9 mouse cellular contexts compared by ENCODE assay signal in the genomic region with DNA sequence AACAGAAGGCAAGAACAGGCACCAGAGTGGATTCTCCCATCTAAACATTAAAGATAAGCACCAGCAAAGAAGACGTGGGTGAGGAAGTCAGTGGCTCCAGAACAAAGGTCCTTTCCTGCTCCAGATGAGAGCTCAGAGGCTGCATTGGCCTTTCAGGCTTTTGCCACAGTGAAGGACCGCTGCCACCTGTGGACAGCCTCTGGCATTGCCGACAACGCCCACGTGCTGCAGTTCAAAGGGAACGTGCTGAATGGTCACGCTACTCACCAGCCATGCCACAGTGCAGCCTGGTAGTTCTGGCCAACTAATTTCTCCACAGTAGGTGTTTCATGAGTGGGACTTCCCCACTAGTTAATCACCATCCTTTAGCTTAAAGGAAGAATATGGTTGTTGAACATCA.
DNase-seq lines count a peak whose midpoint lies in the region; ATAC-seq lines count a peak whose summit lies in the region.
"Had no signal": no experiment of that assay in that cellular context is flagged by ENCODE, and none has a peak within 500 bp of the region (broad histone marks: within the 10 kb centered on the region; RNA-seq: fewer than 3 reads in every experiment).

No protein-coding gene starts in this region.

- no peaks in the 10 kb centered on the region for H3K36me3 ChIP-seq in hindbrain, embryonic 10.5 days
- no peaks in the 10 kb centered on the region for H3K36me3 ChIP-seq in hindbrain, embryonic 13.5 days
- H3K36me3 ChIP-seq in embryonic facial prominence, embryonic 11.5 days (replicated peaks; ENCODE audit: control insufficient read depth, insufficient read depth, low read depth, low read length): no peaks in the 10 kb centered on the region
- no peaks in the 10 kb centered on the region for H3K36me3 ChIP-seq in kidney, embryonic 16.5 days (ENCODE audit: insufficient read depth, low read length)
- H3K36me3 ChIP-seq: hindbrain, embryonic 15.5 days had no signal

- ATAC-seq in hindbrain, embryonic 13.5 days (ENCODE audit: low FRiP score): no peak
- no peak for ATAC-seq in embryonic facial prominence, embryonic 11.5 days (replicated peaks; ENCODE audit: insufficient number of reproducible peaks, low FRiP score, low TSS enrichment, low read depth)
- peak; percentile 70; the same call in 1 of the 2 replicates for ATAC-seq in kidney, embryonic 16.5 days (ENCODE audit: low FRiP score, low TSS enrichment)
- peak; percentile 54; the same call in 1 of the 2 replicates for ATAC-seq in megakaryocyte progenitor cell, adult 5-6 weeks (replicated peaks; ENCODE audit: poor library complexity)

- H3K4me3 ChIP-seq in hindbrain, embryonic 10.5 days: no peak overlapping the region
- no peak overlapping the region for H3K4me3 ChIP-seq in hindbrain, embryonic 13.5 days
- H3K4me3 ChIP-seq in embryonic facial prominence, embryonic 11.5 days (ENCODE audit: low read depth, low read length): no peak overlapping the region
- no peak overlapping the region for H3K4me3 ChIP-seq in kidney, embryonic 16.5 days (ENCODE audit: low read length)
- H3K4me3 ChIP-seq: hindbrain, embryonic 15.5 days had no signal

- DNase-seq in hindbrain, embryonic 10.5 days (ENCODE audit: low spot score): peak; percentile 70
- DNase-seq in R1 (ENCODE audit: low read depth, low spot score): peak; percentile 19
- DNase-seq in embryonic facial prominence, embryonic 11.5 days (ENCODE audit: low spot score): peak; percentile 78
- DNase-seq in frontal cortex, postnatal 14 days (ENCODE audit: low spot score in 2 of 2): no peak
- DNase-seq in cerebellum, adult 18-20 months: no peak

- no peak overlapping the region for H3K27ac ChIP-seq in hindbrain, embryonic 10.5 days
- H3K27ac ChIP-seq in hindbrain, embryonic 13.5 days: no peak overlapping the region
- no peak overlapping the region for H3K27ac ChIP-seq in embryonic facial prominence, embryonic 11.5 days (replicated peaks; ENCODE audit: low read depth, low read length)
- no peak overlapping the region for H3K27ac ChIP-seq in kidney, embryonic 16.5 days (ENCODE audit: low read length)
- H3K27ac ChIP-seq: hindbrain, embryonic 15.5 days had no signal

- WGBS in hindbrain, embryonic 10.5 days: 8% methylated on average over 7 of the region's 7 CpGs
- WGBS in hindbrain, embryonic 13.5 days: 8% methylated on average over 7 of the region's 7 CpGs
- 9% methylated on average over 7 of the region's 7 CpGs for WGBS in embryonic facial prominence, embryonic 11.5 days
- WGBS in kidney, embryonic 16.5 days: 5% methylated on average over 7 of the region's 7 CpGs

- no peaks in the 10 kb centered on the region for H3K9me3 ChIP-seq in hindbrain, embryonic 10.5 days
- H3K9me3 ChIP-seq in hindbrain, embryonic 13.5 days: no peaks in the 10 kb centered on the region
- no peaks in the 10 kb centered on the region for H3K9me3 ChIP-seq in embryonic facial prominence, embryonic 11.5 days (replicated peaks; ENCODE audit: control insufficient read depth, low read length)
- H3K9me3 ChIP-seq in kidney, embryonic 16.5 days (ENCODE audit: low read length): no peaks in the 10 kb centered on the region
- H3K9me3 ChIP-seq: hindbrain, embryonic 15.5 days had no signal

- H3K4me2 ChIP-seq in hindbrain, embryonic 13.5 days: no peak overlapping the region
- H3K4me2 ChIP-seq in embryonic facial prominence, embryonic 11.5 days (ENCODE audit: low read depth, low read length): no peak overlapping the region
- no peak overlapping the region for H3K4me2 ChIP-seq in kidney, embryonic 16.5 days (replicated peaks; ENCODE audit: low read depth, low read length)
- H3K4me2 ChIP-seq: hindbrain, embryonic 15.5 days had no signal

- H3K27me3 ChIP-seq in hindbrain, embryonic 10.5 days (ENCODE audit: insufficient read depth, poor library complexity, severe bottlenecking): no peaks in the 10 kb centered on the region
- no peaks in the 10 kb centered on the region for H3K27me3 ChIP-seq in hindbrain, embryonic 13.5 days
- no peaks in the 10 kb centered on the region for H3K27me3 ChIP-seq in embryonic facial prominence, embryonic 11.5 days (ENCODE audit: control insufficient read depth, insufficient read depth, low read length)
- H3K27me3 ChIP-seq in kidney, embryonic 16.5 days (ENCODE audit: insufficient read depth, low read length): no peaks in the 10 kb centered on the region
- H3K27me3 ChIP-seq: hindbrain, embryonic 15.5 days had no signal

- H3K9ac ChIP-seq in hindbrain, embryonic 13.5 days: no peak overlapping the region
- no peak overlapping the region for H3K9ac ChIP-seq in embryonic facial prominence, embryonic 11.5 days (replicated peaks; ENCODE audit: low read length)
- no peak overlapping the region for H3K9ac ChIP-seq in kidney, embryonic 16.5 days (replicated peaks; ENCODE audit: low read length)
- H3K9ac ChIP-seq: hindbrain, embryonic 15.5 days had no signal

- H3K4me1 ChIP-seq in hindbrain, embryonic 10.5 days (replicated peaks): no peaks in the 10 kb centered on the region
- no peaks in the 10 kb centered on the region for H3K4me1 ChIP-seq in hindbrain, embryonic 13.5 days (replicated peaks)
- no peaks in the 10 kb centered on the region for H3K4me1 ChIP-seq in embryonic facial prominence, embryonic 11.5 days (ENCODE audit: control insufficient read depth, insufficient read depth, low read length)
- no peaks in the 10 kb centered on the region for H3K4me1 ChIP-seq in kidney, embryonic 16.5 days (ENCODE audit: insufficient read depth, low read length)
- H3K4me1 ChIP-seq: hindbrain, embryonic 15.5 days had no signal

Comparison
In these comparisons a context has a peak if more than half of its experiments do, and no peak if none do; other contexts are left out.
1. DNase-seq: peak in hindbrain, embryonic 10.5 days (single experiment), R1 (single experiment) and embryonic facial prominence, embryonic 11.5 days (single experiment); none in frontal cortex, postnatal 14 days (0 of 2) and cerebellum, adult 18-20 months (0 of 2).
2. ATAC-seq: peak in kidney, embryonic 16.5 days (single experiment) and megakaryocyte progenitor cell, adult 5-6 weeks (single experiment); none in hindbrain, embryonic 13.5 days (single experiment) and embryonic facial prominence, embryonic 11.5 days (single experiment).